Mouse (Mus musculus): Measurements from ENCODE around the gene Fam117a. TPM values are rescaled to one million over a fixed set of nuclear protein-coding genes. Genes with fewer than 3 reads are reported as not detected.

Gene Fam117a
- polyA plus RNA-seq, 1 experiment from 2014 or later = 10.5 TPM

- H3K4me2 ChIP-seq = peak overlapping the region; percentile 80
- peak overlapping the region; percentile 60 for H3K9ac ChIP-seq
- H3K36me3 ChIP-seq = peaks cover 2% of the 10 kb centered on the region; the same call in 1 of the 2 replicates
- no peaks in the 10 kb centered on the region for H3K27me3 ChIP-seq
- peak; percentile 94 for ATAC-seq (replicated peaks; ENCODE audit: low FRiP score)
- 0 out of 2 replicates have a peak, but pooled peaks cover 4% of the 10 kb centered on the region for H3K9me3 ChIP-seq (replicated peaks)
- under 1% methylated on average over 28 of the region's 28 CpGs for WGBS
- peaks cover 13% of the 10 kb centered on the region for H3K4me1 ChIP-seq
- H3K27ac ChIP-seq = peak overlapping the region; percentile 96
- peak overlapping the region; percentile 69 for H3K4me3 ChIP-seq (replicated peaks)
These were observed 77.8 kb downstream of the Fam117a start for GRCm38 (mm10) chr11:95414536-95415161.

GRCm38 (mm10) chr11:95415931-95416330 is 79.1 kb downstream of the Fam117a start:
- Histone ChIP-seq H3K36me3 (peaks cover 2% of the 10 kb centered on the region; the same call in 1 of the 2 replicates), H3K9ac (no peak overlapping the region), H3K4me3 (replicated peaks) (peak overlapping the region; percentile 69; the same call in 1 of the 2 replicates), H3K27ac (no peak overlapping the region), H3K9me3 (replicated peaks) (0 out of 2 replicates have a peak, but pooled peaks cover 4% of the 10 kb centered on the region), H3K4me2 (peak overlapping the region; percentile 80), H3K27me3 (no peaks in the 10 kb centered on the region), H3K4me1 (peaks cover 13% of the 10 kb centered on the region)
- no peak for ATAC-seq (replicated peaks; ENCODE audit: low FRiP score)

GRCm38 (mm10) chr11:95417341-95417740 is 80.5 kb downstream of the Fam117a start:
- 91% methylated on average over 5 of the region's 5 CpGs for WGBS
- Histone ChIP-seq H3K9ac (no peak overlapping the region), H3K9me3 (replicated peaks) (0 out of 2 replicates have a peak, but pooled peaks cover 4% of the 10 kb centered on the region), H3K27me3 (no peaks in the 10 kb centered on the region), H3K4me3 (replicated peaks) (no peak overlapping the region), H3K4me2 (no peak overlapping the region), H3K4me1 (peaks cover 10% of the 10 kb centered on the region), H3K36me3 (peaks cover 2% of the 10 kb centered on the region; the same call in 1 of the 2 replicates), H3K27ac (no peak overlapping the region)
- no peak for ATAC-seq (replicated peaks; ENCODE audit: low FRiP score)

- peaks cover 2% of the 10 kb centered on the region; the same call in 1 of the 2 replicates for H3K36me3 ChIP-seq
- no peak overlapping the region for H3K4me2 ChIP-seq
- H3K9ac ChIP-seq = no peak overlapping the region
- no peak overlapping the region for H3K27ac ChIP-seq
- 76% methylated on average over 2 of the region's 2 CpGs for WGBS
- no peak for ATAC-seq (replicated peaks; ENCODE audit: low FRiP score)
- H3K4me1 ChIP-seq = peaks cover 3% of the 10 kb centered on the region
- H3K4me3 ChIP-seq (replicated peaks) = no peak overlapping the region
- no peaks in the 10 kb centered on the region for H3K9me3 ChIP-seq (replicated peaks)
- H3K27me3 ChIP-seq = no peaks in the 10 kb centered on the region
These were observed 84.1 kb downstream of the Fam117a start for GRCm38 (mm10) chr11:95420880-95421435.

- Histone ChIP-seq H3K4me3 (replicated peaks) (no peak overlapping the region), H3K9ac (no peak overlapping the region), H3K4me1 (no peaks in the 10 kb centered on the region), H3K36me3 (peaks cover 2% of the 10 kb centered on the region; the same call in 1 of the 2 replicates), H3K27ac (no peak overlapping the region), H3K4me2 (no peak overlapping the region), H3K9me3 (replicated peaks) (no peaks in the 10 kb centered on the region), H3K27me3 (no peaks in the 10 kb centered on the region)
- WGBS = 83% methylated on average over 3 of the region's 3 CpGs
- no peak for ATAC-seq (replicated peaks; ENCODE audit: low FRiP score)
These were observed 86.7 kb downstream of the Fam117a start for GRCm38 (mm10) chr11:95423505-95423904.

GRCm38 (mm10) chr11:95431344-95431743 is 94.5 kb downstream of the Fam117a start:
- ATAC-seq (replicated peaks; ENCODE audit: low FRiP score) = no peak
- 83% methylated on average over 2 of the region's 2 CpGs for WGBS
- Histone ChIP-seq H3K4me1 (peaks cover 3% of the 10 kb centered on the region; the same call in 1 of the 2 replicates), H3K36me3 (peaks cover 6% of the 10 kb centered on the region; the same call in 1 of the 2 replicates), H3K27me3 (no peaks in the 10 kb centered on the region), H3K9ac (no peak overlapping the region), H3K4me2 (no peak overlapping the region), H3K9me3 (replicated peaks) (no peaks in the 10 kb centered on the region), H3K4me3 (replicated peaks) (no peak overlapping the region), H3K27ac (no peak overlapping the region)

Other genes with a start within 250 kb of the Fam117a start
- 0.78 and 2.5 TPM in 2 replicates for gene Dlx3, start 216.9 kb upstream of the Fam117a start, polyA plus RNA-seq (2015; fragmentation: Nextera tagmentation; extraction: Ambion mirVana)
- not detected in 2 replicates for gene Dlx4, start 190.8 kb upstream of the Fam117a start, polyA plus RNA-seq (2015; fragmentation: Nextera tagmentation; extraction: Ambion mirVana)
- gene Tac4, start 75.5 kb upstream of the Fam117a start, polyA plus RNA-seq (2015; fragmentation: Nextera tagmentation; extraction: Ambion mirVana) = 0.17 TPM in 1 of 2 replicates, not detected in the other
- 78.7 and 83.4 TPM in 2 replicates for gene Kat7, start 26.8 kb upstream of the Fam117a start, polyA plus RNA-seq (2015; fragmentation: Nextera tagmentation; extraction: Ambion mirVana)
- gene Slc35b1, start 47.7 kb downstream of the Fam117a start, polyA plus RNA-seq (2015; fragmentation: Nextera tagmentation; extraction: Ambion mirVana) = 92.8 and 98.2 TPM in 2 replicates
- 139 TPM in 2 replicates for gene Spop, start 77.1 kb downstream of the Fam117a start, polyA plus RNA-seq (2015; fragmentation: Nextera tagmentation; extraction: Ambion mirVana)
- 0.32 and 0.40 TPM in 2 replicates for gene Nxph3, start 177.6 kb downstream of the Fam117a start, polyA plus RNA-seq (2015; fragmentation: Nextera tagmentation; extraction: Ambion mirVana)

All from kidney, embryonic 15.5 days (tissue).